Mouse (Mus musculus) erythroblast, embryonic 14.5 days (primary cell): ENCODE results near the gene Cep135. TPM values are rescaled to one million over a fixed set of nuclear protein-coding genes. Genes with fewer than 3 reads are reported as not detected.

Experiments
- H3K27me3 ChIP-seq: 2 replicates; pipeline ENCODE4 v1.6.1; 2012; ENCODE audit warnings: inconsistent platforms; ENCODE audit not compliant: control insufficient read depth
- H3K36me3 ChIP-seq: 2 replicates; pipeline ENCODE4 v1.6.1; 2012; ENCODE audit warnings: mild to moderate bottlenecking, inconsistent platforms; ENCODE audit not compliant: control insufficient read depth
- H3K4me1 ChIP-seq: 2 replicates; pipeline ENCODE4 v1.6.1; 2012; ENCODE audit warnings: inconsistent platforms; ENCODE audit not compliant: control insufficient read depth
- H3K4me3 ChIP-seq: replicated peaks from 2 replicates; pipeline ENCODE3; 2012; ENCODE audit warnings: moderate library complexity, mild to moderate bottlenecking, inconsistent platforms
- H3K9me3 ChIP-seq: 2 replicates; pipeline ENCODE4 v1.6.1; 2012; ENCODE audit warnings: low read length, inconsistent platforms, mixed read lengths; ENCODE audit not compliant: control insufficient read depth
- GATA1 ChIP-seq: IDR thresholded peaks from 2 replicates; pipeline ENCODE4 v1.6.1; 2012; ENCODE audit warnings: low read length, inconsistent platforms, mixed read lengths
- TAL1 ChIP-seq: IDR thresholded peaks from 3 replicates; pipeline ENCODE4 v1.6.1; 2012; ENCODE audit warnings: low read length, inconsistent platforms, mixed read lengths
- polyA plus RNA-seq: library from polyadenylated mRNA; stranded (reverse); fragments of >175 nt; gene quantifications from 2 replicates; pipeline ENCODE4 v1.2.3, GENCODE M21; 2012

The Cep135 gene
- polyA plus RNA-seq, 1 experiment = 0.53 TPM

DNA sequence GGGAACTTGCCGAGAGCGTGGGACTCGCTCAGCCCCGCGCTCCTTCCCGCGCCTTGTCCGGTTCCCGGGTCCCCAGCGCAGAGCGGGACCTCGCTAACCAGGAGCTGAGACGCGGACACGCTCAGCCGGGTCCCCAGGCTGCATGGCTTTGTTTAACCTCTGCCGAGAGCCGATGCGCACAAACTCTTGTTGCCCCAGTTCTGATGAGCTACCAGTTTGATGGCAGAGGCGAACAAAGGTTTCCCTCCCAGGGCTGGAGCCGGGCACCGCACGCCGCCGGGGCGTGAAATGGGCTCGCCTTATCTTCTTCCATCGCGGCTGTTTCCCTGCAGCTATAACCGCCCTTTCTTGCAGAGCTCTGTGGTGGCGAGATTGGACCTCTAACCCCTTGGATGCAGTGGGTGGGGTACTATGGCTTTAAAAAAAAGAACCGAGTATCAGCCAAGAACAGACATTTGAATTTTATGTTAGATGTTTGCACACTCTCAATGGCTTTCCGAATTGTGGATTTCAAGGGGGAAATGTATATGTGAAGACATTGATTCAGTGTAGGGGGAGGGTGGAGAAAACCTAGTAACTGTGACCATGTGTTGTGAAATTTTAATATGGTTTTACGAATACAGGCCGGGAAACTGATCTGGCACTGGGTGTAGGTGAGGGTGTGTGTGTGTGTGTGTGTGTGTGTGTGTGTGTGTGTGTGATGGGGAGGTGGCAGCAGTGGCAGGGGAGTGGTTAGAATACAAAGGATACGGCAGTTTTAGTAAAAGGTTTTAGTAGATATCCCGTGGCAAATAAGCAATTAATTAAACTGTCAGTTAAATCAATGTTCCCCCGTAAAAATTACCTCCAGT is 69.8 kb downstream of the Cep135 start:
- H3K27me3 ChIP-seq = no peaks in the 10 kb centered on the region
- peaks cover 42% of the 10 kb centered on the region for H3K36me3 ChIP-seq
- peak overlapping the region; percentile 88 for H3K4me3 ChIP-seq
- H3K9me3 ChIP-seq = no peaks in the 10 kb centered on the region
- H3K4me1 ChIP-seq = peaks cover 73% of the 10 kb centered on the region
- TF ChIP-seq TAL1 (peak; percentile 65), GATA1 (peak; percentile 90)

DNA sequence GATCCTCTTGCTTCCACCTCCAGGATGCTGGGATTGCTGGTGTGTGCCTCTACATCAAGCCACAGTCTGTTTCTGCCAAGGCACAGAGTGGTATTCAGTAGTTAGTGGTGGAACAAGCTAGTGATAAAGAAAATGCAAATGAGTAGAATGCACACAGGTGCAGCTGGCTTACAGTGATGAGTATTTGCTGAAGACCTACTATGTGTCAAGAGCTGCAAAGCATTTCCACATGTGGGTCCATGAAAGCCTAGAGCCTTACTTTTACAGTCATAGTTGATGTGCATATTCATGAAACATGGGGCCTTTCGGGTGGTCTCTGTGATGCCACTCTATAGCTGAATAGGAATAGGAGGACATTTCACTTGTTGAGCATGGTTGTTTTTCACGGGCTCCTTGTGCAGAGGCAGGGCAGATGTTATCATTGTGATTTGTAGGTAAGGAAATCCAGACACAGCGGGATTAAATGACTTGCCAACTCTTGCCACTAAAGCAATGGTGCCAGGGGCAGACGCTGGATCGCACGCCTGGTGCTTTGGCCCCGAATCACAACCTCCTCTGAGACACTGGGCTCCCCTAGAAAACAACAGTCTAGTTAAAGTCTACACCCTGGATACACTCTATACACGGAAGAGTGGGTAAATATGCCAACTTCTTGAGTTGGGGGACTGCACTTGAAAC is 71.6 kb downstream of the Cep135 start:
- TF ChIP-seq GATA1 = no peak
- TF ChIP-seq TAL1 = no peak
- peaks cover 72% of the 10 kb centered on the region for H3K4me1 ChIP-seq
- H3K9me3 ChIP-seq = no peaks in the 10 kb centered on the region
- peak overlapping the region; percentile 88 for H3K4me3 ChIP-seq
- H3K36me3 ChIP-seq = peaks cover 55% of the 10 kb centered on the region
- no peaks in the 10 kb centered on the region for H3K27me3 ChIP-seq

- TF ChIP-seq TAL1 (peak; percentile 32; the same call in 1 of the 3 replicates), GATA1 (no peak)
Measured at GRCm38 (mm10) chr5:76661310-76661709, 72.8 kb downstream of the Cep135 start.

DNA sequence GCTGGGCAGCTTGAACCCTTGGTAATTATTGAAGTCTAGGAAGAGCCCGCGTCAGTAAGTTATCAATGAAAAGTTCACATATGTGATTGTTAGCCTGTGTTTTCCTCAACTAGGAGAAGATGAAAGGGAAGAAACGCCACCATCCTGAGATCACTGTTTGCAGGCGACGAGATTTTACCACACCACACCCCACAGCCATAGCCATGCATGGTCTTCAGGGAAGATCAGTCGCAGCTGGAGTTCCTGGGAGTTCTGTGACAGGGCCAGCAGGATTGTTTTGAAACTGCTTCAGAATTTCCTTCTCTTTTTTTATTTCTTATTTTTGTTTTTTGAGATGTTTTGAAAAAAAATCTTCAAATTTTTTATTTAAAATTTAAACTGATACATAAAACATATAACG is 76.4 kb downstream of the Cep135 start:
- no peaks in the 10 kb centered on the region for H3K9me3 ChIP-seq
- peaks cover 58% of the 10 kb centered on the region for H3K4me1 ChIP-seq
- H3K4me3 ChIP-seq = no peak overlapping the region
- H3K36me3 ChIP-seq = peaks cover 84% of the 10 kb centered on the region
- H3K27me3 ChIP-seq = no peaks in the 10 kb centered on the region
- TF ChIP-seq GATA1 = no peak
- no peak for TF ChIP-seq TAL1

More at GRCm38 (mm10) chr5:76661310-76661709, 72.8 kb downstream of the Cep135 start:
- Histone ChIP-seq H3K4me3 (peak overlapping the region; percentile 32), H3K27me3 (no peaks in the 10 kb centered on the region), H3K4me1 (peaks cover 67% of the 10 kb centered on the region), H3K9me3 (no peaks in the 10 kb centered on the region), H3K36me3 (peaks cover 56% of the 10 kb centered on the region)

GRCm38 (mm10) chr5:76665421-76665820 is 76.9 kb downstream of the Cep135 start:
- peaks cover 57% of the 10 kb centered on the region for H3K4me1 ChIP-seq

GRCm38 (mm10) chr5:76666026-76666756 is 77.7 kb downstream of the Cep135 start:
- H3K9me3 ChIP-seq = no peaks in the 10 kb centered on the region
- H3K4me3 ChIP-seq = no peak overlapping the region
- no peaks in the 10 kb centered on the region for H3K27me3 ChIP-seq
- H3K4me1 ChIP-seq = peaks cover 55% of the 10 kb centered on the region
- H3K36me3 ChIP-seq = peaks cover 79% of the 10 kb centered on the region
- TF ChIP-seq TAL1 (no peak), GATA1 (no peak)

More at GRCm38 (mm10) chr5:76665421-76665820, 76.9 kb downstream of the Cep135 start:
- Histone ChIP-seq H3K9me3 (no peaks in the 10 kb centered on the region), H3K27me3 (no peaks in the 10 kb centered on the region), H3K4me3 (no peak overlapping the region), H3K36me3 (peaks cover 80% of the 10 kb centered on the region)
- no peak for TF ChIP-seq GATA1

DNA sequence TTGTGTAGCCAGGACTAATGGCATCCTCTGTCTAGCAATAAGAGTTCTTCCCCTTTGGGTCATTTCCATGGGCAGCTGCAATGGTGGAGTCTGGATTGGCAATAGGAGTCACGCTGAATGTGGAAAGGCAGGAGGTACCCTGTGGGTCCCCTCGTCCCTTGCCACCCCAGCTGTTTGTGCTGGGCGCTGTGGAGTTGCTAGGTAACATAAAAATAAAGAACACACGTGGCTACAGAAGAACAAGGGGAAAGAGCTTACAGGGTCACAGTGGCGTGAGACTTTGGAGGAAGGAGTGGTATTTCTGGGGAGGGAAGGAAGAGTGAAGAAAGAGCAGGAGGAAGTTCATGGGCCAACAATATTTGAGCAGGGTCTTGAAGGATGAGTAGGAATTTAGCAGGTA is 79.6 kb downstream of the Cep135 start:
- H3K27me3 ChIP-seq = no peaks in the 10 kb centered on the region
- H3K4me1 ChIP-seq = peaks cover 38% of the 10 kb centered on the region
- peaks cover 83% of the 10 kb centered on the region for H3K36me3 ChIP-seq
- H3K4me3 ChIP-seq = no peak overlapping the region
- TF ChIP-seq GATA1 (no peak), TAL1 (no peak)
- no peaks in the 10 kb centered on the region for H3K9me3 ChIP-seq

- Histone ChIP-seq H3K4me3 (no peak overlapping the region), H3K9me3 (no peaks in the 10 kb centered on the region), H3K27me3 (no peaks in the 10 kb centered on the region), H3K4me1 (peaks cover 36% of the 10 kb centered on the region), H3K36me3 (peaks cover 82% of the 10 kb centered on the region)
- no peak for TF ChIP-seq TAL1
- no peak for TF ChIP-seq GATA1
Measured at GRCm38 (mm10) chr5:76668547-76668946, 80.0 kb downstream of the Cep135 start.

DNA sequence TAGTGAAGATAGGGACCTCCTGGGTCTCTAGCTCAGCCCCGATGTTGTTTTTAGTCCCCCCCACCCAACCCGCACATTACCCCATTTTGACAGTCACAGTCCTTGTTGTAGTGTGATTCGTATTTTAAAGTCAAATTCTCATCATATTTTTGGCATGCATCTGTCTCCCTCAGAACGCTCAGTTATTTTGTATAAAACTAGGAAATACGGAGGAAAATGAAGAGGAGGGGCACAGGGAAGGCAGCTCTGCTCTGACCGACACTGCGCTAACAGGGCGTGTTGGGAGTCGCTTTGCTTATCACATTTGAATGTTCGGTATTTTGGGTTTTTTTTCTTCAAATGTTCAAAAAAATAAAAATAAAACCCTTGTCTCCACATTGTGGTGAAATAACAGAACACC is 81.7 kb downstream of the Cep135 start:
- Histone ChIP-seq H3K36me3 (peaks cover 84% of the 10 kb centered on the region), H3K4me3 (no peak overlapping the region), H3K27me3 (no peaks in the 10 kb centered on the region), H3K4me1 (peaks cover 43% of the 10 kb centered on the region), H3K9me3 (no peaks in the 10 kb centered on the region)
- TF ChIP-seq GATA1 (no peak), TAL1 (no peak)
